Mouse (Mus musculus) forebrain, embryonic 11.5 days (tissue): Measurements from ENCODE around the gene Rab3b. TPM values are rescaled to one million over a fixed set of nuclear protein-coding genes. Genes with fewer than 3 reads are reported as not detected.

Source experiments
- ATAC-seq: fragments of 200-750 bp; cut with Nextera tagmentation; replicated peaks from 2 replicates; pipeline ENCODE4 v1.8.0; 2017; ENCODE audit warnings: moderate TSS enrichment; ENCODE audit not compliant: low FRiP score
- DNase-seq: peaks from one replicate; pipeline ENCODE4 v3.0.0-alpha.2; 2017; ENCODE audit warnings: low spot score
- H3K27ac ChIP-seq: fragments of 300-500 bp; sonication (generic); 2 replicates; pipeline ENCODE4 v1.5.1; 2014; ENCODE audit warnings: low read depth, low read length
- H3K27me3 ChIP-seq: fragments of 300-500 bp; sonication (generic); 2 replicates; pipeline ENCODE4 v1.6.1; 2014; ENCODE audit warnings: mild to moderate bottlenecking, low read length, mixed read lengths; ENCODE audit not compliant: control insufficient read depth, insufficient read depth
- H3K36me3 ChIP-seq: fragments of 300-500 bp; sonication (generic); 2 replicates; pipeline ENCODE4 v1.6.1; 2014; ENCODE audit warnings: mild to moderate bottlenecking, low read length, moderate library complexity, mixed read lengths; ENCODE audit not compliant: control insufficient read depth, insufficient read depth
- H3K4me1 ChIP-seq: fragments of 300-500 bp; sonication (generic); replicated peaks from 2 replicates; pipeline ENCODE4 v1.6.1; 2014; ENCODE audit warnings: low read length, mixed read lengths; ENCODE audit not compliant: control insufficient read depth, insufficient read depth
- H3K4me2 ChIP-seq: fragments of 300-500 bp; sonication (generic); 2 replicates; pipeline ENCODE4 v1.6.1; 2014; ENCODE audit warnings: low read depth, mild to moderate bottlenecking, low read length, moderate library complexity, mixed read lengths; ENCODE audit not compliant: severe bottlenecking
- H3K4me3 ChIP-seq: fragments of 300-500 bp; sonication (generic); 2 replicates; pipeline ENCODE4 v1.5.1; 2014; ENCODE audit warnings: low read depth, low read length
- H3K9ac ChIP-seq: fragments of 300-500 bp; sonication (generic); 2 replicates; pipeline ENCODE4 v1.6.1; 2014; ENCODE audit warnings: low read length
- H3K9me3 ChIP-seq: fragments of 300-500 bp; sonication (generic); 2 replicates; pipeline ENCODE4 v1.6.1; 2016; ENCODE audit warnings: low read length, mixed read lengths; ENCODE audit not compliant: control insufficient read depth
- WGBS: fragments of 180-500 bp; shearing (Covaris S2); extraction: QIAGEN DNeasy Blood & Tissue Kit; methylation state at CpG from one replicate; pipeline ENCODE4 v1.1.7; 2014; 5-methylcytosine and 5-hydroxymethylcytosine counted together
- polyA plus RNA-seq: library from polyadenylated mRNA; unstranded; fragments of >200 nt; fragmentation: Nextera tagmentation; extraction: Ambion mirVana; gene quantifications from 2 replicates; pipeline ENCODE4 v1.2.1, GENCODE M21; 2014

Rab3b gene
- polyA plus RNA-seq, 1 experiment from 2014 or later, result 28.9 TPM

GRCm38 (mm10) chr4:108986833-108987472 lies 108.1 kb downstream of the Rab3b start:
- Histone ChIP-seq H3K4me2 (no peak overlapping the region), H3K9ac (no peak overlapping the region), H3K4me1 (no peaks in the 10 kb centered on the region), H3K27me3 (no peaks in the 10 kb centered on the region), H3K27ac (no peak overlapping the region), H3K36me3 (no peaks in the 10 kb centered on the region), H3K9me3 (no peaks in the 10 kb centered on the region), H3K4me3 (no peak overlapping the region)
- 89% methylated on average over 1 of the region's 1 CpGs for WGBS
- ATAC-seq, result no peak
- no peak for DNase-seq

DNA sequence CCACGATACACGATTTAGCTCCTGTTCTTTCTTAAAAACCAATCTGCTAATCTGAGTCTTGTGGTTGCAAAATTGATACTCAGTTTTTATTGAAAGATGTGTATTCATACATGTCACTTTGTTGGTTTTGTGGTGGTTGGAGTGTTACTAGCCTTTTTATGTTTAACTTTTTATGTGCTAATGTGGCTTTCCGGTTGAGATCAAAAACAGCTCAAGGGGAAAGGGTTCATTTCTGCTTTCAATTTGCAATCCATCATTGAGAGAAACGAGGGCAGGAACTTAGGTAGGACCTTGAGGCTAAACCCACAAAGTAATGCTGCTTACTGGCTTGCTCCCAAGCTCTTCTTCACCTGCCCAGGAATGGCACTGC lies 108.6 kb downstream of the Rab3b start:
- H3K27ac ChIP-seq, result no peak overlapping the region
- no peaks in the 10 kb centered on the region for H3K27me3 ChIP-seq
- H3K4me3 ChIP-seq, result no peak overlapping the region
- H3K4me2 ChIP-seq, result no peak overlapping the region
- no peaks in the 10 kb centered on the region for H3K9me3 ChIP-seq
- ATAC-seq (no peak), DNase-seq (no peak)
- H3K36me3 ChIP-seq, result no peaks in the 10 kb centered on the region
- H3K4me1 ChIP-seq, result no peaks in the 10 kb centered on the region
- H3K9ac ChIP-seq, result no peak overlapping the region
- 87% methylated on average over 4 of the region's 4 CpGs for WGBS

DNA sequence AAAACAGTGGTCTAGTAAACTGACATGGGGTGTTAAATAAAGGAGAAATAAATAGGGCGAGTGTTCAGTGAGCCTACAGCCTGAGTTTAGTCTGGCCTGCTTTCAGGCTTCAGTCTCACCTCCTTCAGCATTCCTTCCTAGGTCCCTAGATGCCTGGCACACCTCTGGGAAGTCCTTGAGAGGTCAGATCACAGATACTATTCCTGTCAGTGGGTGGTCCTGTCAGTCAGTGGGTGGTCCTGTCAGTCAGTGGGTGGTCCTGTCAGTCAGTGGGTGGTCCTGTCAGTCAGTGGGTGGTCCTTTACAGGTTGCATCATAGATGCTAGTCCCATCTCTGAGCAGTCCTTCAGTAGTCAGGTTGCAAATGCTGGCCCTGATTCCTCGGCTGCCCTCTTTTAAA lies 110.6 kb downstream of the Rab3b start:
- Histone ChIP-seq H3K36me3 (no peaks in the 10 kb centered on the region), H3K27me3 (no peaks in the 10 kb centered on the region), H3K9ac (no peak overlapping the region), H3K4me1 (no peaks in the 10 kb centered on the region), H3K9me3 (no peaks in the 10 kb centered on the region), H3K27ac (no peak overlapping the region), H3K4me3 (no peak overlapping the region), H3K4me2 (no peak overlapping the region)
- 75% methylated on average over 2 of the region's 2 CpGs for WGBS
- DNase-seq (no peak), ATAC-seq (no peak)

DNA sequence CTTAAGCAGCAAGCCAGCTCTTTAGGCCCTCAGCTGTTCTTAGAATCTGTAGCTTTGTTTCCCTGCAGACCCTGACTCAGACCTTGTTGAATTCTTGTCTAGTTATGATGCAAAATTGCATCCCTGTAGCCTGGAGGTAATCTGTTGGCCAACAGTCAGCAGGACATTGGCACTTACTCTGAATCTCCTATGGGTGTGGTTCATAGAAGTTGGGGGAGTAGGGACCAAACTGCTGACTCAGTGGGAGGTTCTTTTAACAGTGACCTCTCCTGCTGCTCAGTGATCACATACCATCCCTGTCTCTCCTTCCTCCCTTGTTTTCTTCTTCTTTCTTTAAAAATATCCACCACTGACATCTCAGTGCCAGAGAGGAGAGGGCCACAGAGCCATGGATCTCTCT lies 111.2 kb downstream of the Rab3b start:
- Histone ChIP-seq H3K27ac (no peak overlapping the region), H3K9me3 (no peaks in the 10 kb centered on the region), H3K4me1 (no peaks in the 10 kb centered on the region), H3K4me3 (no peak overlapping the region), H3K4me2 (no peak overlapping the region), H3K9ac (no peak overlapping the region), H3K27me3 (no peaks in the 10 kb centered on the region), H3K36me3 (no peaks in the 10 kb centered on the region)
- no peak for ATAC-seq
- DNase-seq, result no peak

GRCm38 (mm10) chr4:108990571-108990970 lies 111.7 kb downstream of the Rab3b start:
- H3K9me3 ChIP-seq, result no peaks in the 10 kb centered on the region
- no peak overlapping the region for H3K4me3 ChIP-seq
- WGBS, result 88% methylated on average over 6 of the region's 6 CpGs

DNA sequence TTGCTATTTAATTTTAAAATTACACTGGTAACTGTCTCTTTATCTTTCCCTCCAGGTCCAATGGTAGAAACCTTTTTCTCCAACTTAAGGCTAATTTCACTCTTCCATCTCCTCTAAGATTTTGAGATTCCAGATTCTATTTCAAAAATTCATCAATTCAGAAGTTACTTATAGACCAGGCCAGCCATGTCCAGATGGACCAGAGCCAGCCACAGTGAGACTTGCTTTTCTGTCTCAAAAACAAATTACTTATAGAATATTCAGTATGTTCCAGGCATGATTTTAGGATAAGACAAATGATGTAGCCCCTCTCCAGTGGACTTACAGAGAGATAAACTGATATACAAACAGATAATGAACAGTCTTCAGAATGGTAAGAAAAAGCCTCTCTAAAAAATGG lies 112.9 kb downstream of the Rab3b start:
- DNase-seq, result no peak
- no peak for ATAC-seq
- H3K4me2 ChIP-seq, result no peak overlapping the region
- no peaks in the 10 kb centered on the region for H3K9me3 ChIP-seq
- H3K4me3 ChIP-seq, result no peak overlapping the region
- H3K36me3 ChIP-seq, result no peaks in the 10 kb centered on the region
- H3K27me3 ChIP-seq, result no peaks in the 10 kb centered on the region
- no peak overlapping the region for H3K27ac ChIP-seq
- no peak overlapping the region for H3K9ac ChIP-seq
- no peaks in the 10 kb centered on the region for H3K4me1 ChIP-seq

More at GRCm38 (mm10) chr4:108990571-108990970, 111.7 kb downstream of the Rab3b start:
- no peak overlapping the region for H3K9ac ChIP-seq
- H3K4me1 ChIP-seq, result no peaks in the 10 kb centered on the region
- ATAC-seq (no peak), DNase-seq (no peak)
- H3K27ac ChIP-seq, result no peak overlapping the region
- no peak overlapping the region for H3K4me2 ChIP-seq
- H3K36me3 ChIP-seq, result no peaks in the 10 kb centered on the region
- H3K27me3 ChIP-seq, result no peaks in the 10 kb centered on the region

Other genes with a start within 250 kb of the Rab3b start
- gene 3110021N24Rik, start 159.4 kb upstream of the Rab3b start, polyA plus RNA-seq, result 1.5 and 2.1 TPM in 2 replicates
- 4.0 and 4.8 TPM in 2 replicates for gene Zfyve9, start 98.3 kb upstream of the Rab3b start, polyA plus RNA-seq
- 230 and 249 TPM in 2 replicates for gene Btf3l4, start 45.4 kb upstream of the Rab3b start, polyA plus RNA-seq
- gene Txndc12, start 44.5 kb upstream of the Rab3b start, polyA plus RNA-seq, result 99.4 and 101 TPM in 2 replicates
- 46.8 and 48.9 TPM in 2 replicates for gene Kti12, start 31.3 kb upstream of the Rab3b start, polyA plus RNA-seq
- gene A730015C16Rik, start 30.4 kb upstream of the Rab3b start, polyA plus RNA-seq, result 1.7 and 2.4 TPM in 2 replicates
- gene Nrd1, start 121.6 kb downstream of the Rab3b start, polyA plus RNA-seq, result 67.7 and 69.2 TPM in 2 replicates